Mouse (Mus musculus) hindbrain, embryonic 12.5 days (tissue): ENCODE data around the gene Hist1h2bk. TPM values are rescaled to one million over a fixed set of nuclear protein-coding genes. Genes with fewer than 3 reads are reported as not detected.
"Not testable (repeated sequence)": the region's sequence is repeated elsewhere in the genome, so short reads cannot be mapped to it uniquely, and the experiment has no call there.

Experiments
- ATAC-seq: fragments of 200-750 bp; cut with Nextera tagmentation; 2 replicates; pipeline ENCODE4 v1.8.0; 2017; ENCODE audit warnings: moderate TSS enrichment; ENCODE audit not compliant: low FRiP score
- H3K27ac ChIP-seq: fragments of 300-500 bp; sonication (generic); 2 replicates; pipeline ENCODE4 v1.5.1; 2016; ENCODE audit warnings: mild to moderate bottlenecking
- H3K27me3 ChIP-seq: fragments of 300-500 bp; sonication (generic); 2 replicates; pipeline ENCODE4 v1.6.1; 2016; ENCODE audit warnings: mild to moderate bottlenecking
- H3K36me3 ChIP-seq: fragments of 300-500 bp; sonication (generic); 2 replicates; pipeline ENCODE4 v1.6.1; 2016; ENCODE audit warnings: mild to moderate bottlenecking
- H3K4me1 ChIP-seq: fragments of 300-500 bp; sonication (generic); 2 replicates; pipeline ENCODE4 v1.6.1; 2016
- H3K4me2 ChIP-seq: fragments of 300-500 bp; sonication (generic); replicated peaks from 2 replicates; pipeline ENCODE4 v1.6.1; 2016; ENCODE audit warnings: mild to moderate bottlenecking
- H3K4me3 ChIP-seq: fragments of 300-500 bp; sonication (generic); 2 replicates; pipeline ENCODE4 v1.5.1; 2016; ENCODE audit warnings: mild to moderate bottlenecking
- H3K9ac ChIP-seq: fragments of 300-500 bp; sonication (generic); 2 replicates; pipeline ENCODE4 v1.6.1; 2016; ENCODE audit warnings: mild to moderate bottlenecking, moderate library complexity
- H3K9me3 ChIP-seq: fragments of 300-500 bp; sonication (generic); replicated peaks from 2 replicates; pipeline ENCODE4 v1.6.1; 2016; ENCODE audit warnings: mild to moderate bottlenecking
- WGBS: fragments of 180-500 bp; shearing (Covaris S2); methylation state at CpG from one replicate; pipeline ENCODE4 v1.1.7; 2016; 5-methylcytosine and 5-hydroxymethylcytosine counted together
- polyA plus RNA-seq: library from polyadenylated mRNA; unstranded; fragments of >200 nt; fragmentation: Nextera tagmentation; extraction: Ambion mirVana; gene quantifications from 2 replicates; pipeline ENCODE4 v1.2.1, GENCODE M21; 2016

The Hist1h2bk gene
- polyA plus RNA-seq, 1 experiment from 2014 or later = 9.1 TPM

DNA sequence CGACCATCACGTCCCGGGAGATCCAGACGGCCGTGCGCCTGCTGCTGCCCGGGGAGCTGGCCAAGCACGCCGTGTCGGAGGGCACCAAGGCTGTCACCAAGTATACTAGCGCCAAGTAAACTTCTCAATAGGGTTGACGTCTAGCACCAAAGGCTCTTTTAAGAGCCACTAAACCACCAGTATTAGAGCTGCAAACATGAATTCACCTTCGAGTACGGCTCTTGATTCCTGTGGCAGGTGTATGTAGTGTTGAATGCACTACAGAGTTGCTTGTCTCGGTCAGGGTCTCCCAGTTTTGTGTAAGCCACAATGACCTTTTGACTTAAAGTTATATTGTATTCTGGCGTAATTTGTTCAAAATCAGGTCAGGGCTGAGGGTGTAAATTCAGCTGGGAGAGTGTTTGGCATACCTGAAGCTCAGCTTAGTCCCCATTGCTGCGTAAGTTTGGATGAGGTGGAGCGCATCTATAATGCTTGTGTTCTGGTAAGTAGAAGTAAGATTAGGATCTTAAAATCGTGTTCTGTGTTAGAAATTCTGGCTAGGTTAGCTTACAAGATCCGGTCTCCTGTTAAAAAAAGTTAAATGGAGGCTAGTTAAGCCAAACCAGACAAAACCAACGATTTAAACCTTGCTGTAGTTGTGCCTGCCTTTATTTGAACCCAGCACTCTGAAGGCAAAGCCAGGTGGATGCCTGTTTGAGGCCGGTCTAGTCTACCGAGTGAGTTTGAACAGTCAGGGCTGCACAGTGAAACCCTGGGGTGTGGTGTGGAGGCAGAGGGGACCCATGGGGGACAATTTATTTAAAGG, 683 bp downstream of the Hist1h2bk start:
- peaks cover 26% of the 10 kb centered on the region for H3K4me1 ChIP-seq
- peak overlapping the region; percentile 34 for H3K4me3 ChIP-seq
- 2% methylated on average over 20 of the region's 23 CpGs for WGBS
- no peaks in the 10 kb centered on the region for H3K36me3 ChIP-seq
- H3K27me3 ChIP-seq = no peaks in the 10 kb centered on the region
- H3K4me2 ChIP-seq = peak overlapping the region; percentile 70
- H3K9me3 ChIP-seq = no peaks in the 10 kb centered on the region
- peak overlapping the region; percentile 76 for H3K27ac ChIP-seq
- H3K9ac ChIP-seq = peak overlapping the region; percentile 57
- ATAC-seq = peak; percentile 51

DNA sequence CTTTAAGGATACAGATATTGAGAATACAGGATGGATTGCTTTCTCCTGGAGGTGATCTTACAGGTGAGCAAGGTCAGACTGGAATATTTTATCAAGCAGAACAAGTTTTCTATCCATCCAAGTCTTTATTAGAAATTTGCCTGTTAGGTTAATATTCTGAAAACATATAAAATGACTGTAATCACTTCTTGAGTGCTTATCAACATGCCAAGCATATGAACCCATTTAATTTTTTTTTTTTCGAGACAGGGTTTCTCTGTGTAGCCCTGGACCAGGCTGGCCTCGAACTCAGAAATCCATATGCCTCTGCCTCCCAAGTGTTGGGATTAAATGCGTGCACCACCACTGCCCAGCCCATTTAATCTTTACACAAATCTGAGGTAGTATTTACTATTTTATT, 1.3 kb downstream of the Hist1h2bk start:
- Histone ChIP-seq H3K9ac (peak overlapping the region; percentile 57; the same call in 1 of the 2 replicates), H3K4me2 (peak overlapping the region; percentile 70), H3K36me3 (no peaks in the 10 kb centered on the region), H3K27ac (peak overlapping the region; percentile 76; the same call in 1 of the 2 replicates), H3K27me3 (no peaks in the 10 kb centered on the region), H3K9me3 (no peaks in the 10 kb centered on the region), H3K4me3 (peak overlapping the region; percentile 34; the same call in 1 of the 2 replicates), H3K4me1 (peaks cover 31% of the 10 kb centered on the region)
- ATAC-seq = no peak
- 63% methylated on average over 3 of the region's 3 CpGs for WGBS

DNA sequence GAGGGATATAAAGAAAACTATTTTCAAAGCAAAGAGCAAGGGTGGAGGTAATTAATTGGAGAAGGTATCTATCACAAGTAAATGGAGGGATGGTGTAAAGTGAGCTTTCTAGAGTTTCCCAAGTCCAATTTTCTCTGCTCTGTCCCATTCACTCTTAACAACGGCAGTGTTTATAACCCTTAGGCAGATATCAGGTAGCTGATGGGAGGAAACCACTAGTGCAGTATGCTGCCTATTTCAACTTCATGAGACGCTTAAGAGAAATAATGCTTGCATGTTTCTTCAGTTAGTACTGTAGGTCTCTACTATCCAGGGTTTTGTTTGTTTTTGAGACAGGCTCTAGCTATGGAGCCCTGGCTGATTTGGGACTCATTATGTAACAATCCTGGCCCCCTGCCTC, 1.7 kb downstream of the Hist1h2bk start:
- H3K9ac ChIP-seq = no peak overlapping the region
- H3K4me1 ChIP-seq = peaks cover 35% of the 10 kb centered on the region
- H3K4me2 ChIP-seq = no peak overlapping the region
- H3K27me3 ChIP-seq = no peaks in the 10 kb centered on the region
- no peak overlapping the region for H3K27ac ChIP-seq
- 78% methylated on average over 2 of the region's 2 CpGs for WGBS
- no peak for ATAC-seq
- no peaks in the 10 kb centered on the region for H3K36me3 ChIP-seq
- no peak overlapping the region for H3K4me3 ChIP-seq
- no peaks in the 10 kb centered on the region for H3K9me3 ChIP-seq

DNA sequence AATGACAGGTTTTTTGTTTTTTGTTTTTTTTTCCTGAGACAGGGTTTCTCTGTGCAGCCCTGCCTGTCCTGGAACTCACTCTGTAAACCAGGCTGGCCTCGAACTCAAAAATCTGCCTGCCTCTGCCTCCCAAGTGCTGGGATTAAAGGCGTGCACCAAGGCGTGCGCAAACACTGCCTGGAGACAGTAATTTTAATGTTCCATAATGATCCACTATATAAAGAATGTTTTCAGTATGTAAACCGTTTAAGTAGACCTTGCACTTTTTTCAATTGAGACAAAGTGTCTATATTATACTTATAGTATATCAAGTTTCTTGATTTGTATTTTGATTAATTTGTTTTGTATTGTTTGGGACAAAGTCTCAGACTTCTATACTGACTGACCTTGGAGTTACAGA, 3.7 kb downstream of the Hist1h2bk start:
- no peak overlapping the region; the same call in 1 of the 2 replicates for H3K27ac ChIP-seq
- ATAC-seq = no peak
- WGBS = 66% methylated on average over 5 of the region's 5 CpGs

DNA sequence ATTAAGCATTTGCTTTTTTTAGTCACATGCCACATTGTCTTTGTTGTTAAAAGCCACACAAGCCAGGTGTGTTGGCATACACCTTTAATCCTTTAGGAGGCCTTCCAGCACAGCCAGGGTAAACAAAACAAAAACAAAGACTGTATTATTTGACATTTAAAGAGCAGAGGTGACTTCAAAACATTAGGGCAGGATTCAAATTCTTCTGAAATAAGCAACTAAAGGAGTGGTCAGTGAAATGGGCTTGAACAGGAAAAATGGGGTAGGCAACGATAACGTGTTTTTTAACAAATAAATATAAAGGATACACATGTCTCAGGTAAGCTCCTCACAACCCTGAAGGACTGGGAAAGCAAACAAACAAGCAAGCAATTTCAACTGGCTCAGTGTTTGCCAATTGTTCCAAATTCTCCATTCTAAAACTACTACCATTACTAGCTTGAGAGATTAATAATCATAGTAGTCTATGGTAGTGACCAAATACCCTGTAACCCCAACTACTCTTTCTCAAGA, 4.3 kb downstream of the Hist1h2bk start:
- Histone ChIP-seq H3K9me3 (no peaks in the 10 kb centered on the region), H3K9ac (peak overlapping the region; percentile 60; the same call in 1 of the 2 replicates), H3K27ac (peak overlapping the region; percentile 86), H3K36me3 (no peaks in the 10 kb centered on the region), H3K4me3 (peak overlapping the region; percentile 39), H3K4me2 (peak overlapping the region; percentile 64), H3K27me3 (no peaks in the 10 kb centered on the region), H3K4me1 (peaks cover 28% of the 10 kb centered on the region)
- 7% methylated on average over 2 of the region's 2 CpGs for WGBS
- no peak for ATAC-seq

More for the DNA sequence above, 3.7 kb downstream of the Hist1h2bk start:
- no peak overlapping the region for H3K9ac ChIP-seq
- H3K27me3 ChIP-seq = no peaks in the 10 kb centered on the region
- H3K9me3 ChIP-seq = no peaks in the 10 kb centered on the region
- H3K36me3 ChIP-seq = no peaks in the 10 kb centered on the region
- peaks cover 34% of the 10 kb centered on the region for H3K4me1 ChIP-seq
- no peak overlapping the region for H3K4me3 ChIP-seq
- 0 out of 2 replicates have a peak overlapping the region, but pooled peaks have one; percentile 64 for H3K4me2 ChIP-seq

DNA sequence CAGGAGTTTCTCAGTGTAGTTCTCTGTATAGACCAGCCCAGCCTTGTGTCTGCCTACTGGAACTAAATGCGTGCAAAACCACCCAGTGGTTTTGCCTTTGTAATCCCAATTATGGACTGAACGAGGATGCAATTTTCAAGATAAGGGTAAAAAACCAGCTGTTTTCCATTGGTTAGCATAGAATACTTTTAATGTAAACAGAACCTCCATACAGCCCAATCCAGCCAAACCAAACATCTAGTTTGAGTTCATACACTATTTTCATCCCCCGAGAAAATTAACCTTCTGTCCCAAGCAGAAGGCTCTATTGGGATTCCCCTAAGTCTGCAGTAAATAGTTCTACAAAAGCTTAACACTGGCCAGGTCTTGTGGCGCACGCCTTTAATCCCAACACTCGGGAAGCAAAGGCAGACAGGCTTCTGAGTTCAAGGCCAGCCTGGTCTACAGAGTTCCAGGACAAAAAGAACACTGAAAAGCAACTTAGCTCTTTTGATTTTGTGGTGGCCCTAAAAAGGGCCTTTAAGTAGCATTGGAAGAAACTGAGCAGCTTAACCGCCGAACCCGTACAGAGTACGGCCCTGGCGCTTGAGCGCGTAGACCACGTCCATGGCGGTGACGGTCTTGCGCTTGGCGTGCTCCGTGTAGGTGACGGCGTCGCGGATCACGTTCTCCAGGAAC, 4.9 kb downstream of the Hist1h2bk start:
- H3K27me3 ChIP-seq = no peaks in the 10 kb centered on the region
- ATAC-seq = no peak; the same call in 1 of the 2 replicates
- peak overlapping the region; percentile 60 for H3K9ac ChIP-seq
- H3K27ac ChIP-seq = peak overlapping the region; percentile 86
- H3K4me3 ChIP-seq = peak overlapping the region; percentile 39
- no peaks in the 10 kb centered on the region for H3K9me3 ChIP-seq
- no peaks in the 10 kb centered on the region for H3K36me3 ChIP-seq
- under 1% methylated on average over 24 of the region's 24 CpGs for WGBS
- peak overlapping the region; percentile 64 for H3K4me2 ChIP-seq
- H3K4me1 ChIP-seq = peaks cover 28% of the 10 kb centered on the region

DNA sequence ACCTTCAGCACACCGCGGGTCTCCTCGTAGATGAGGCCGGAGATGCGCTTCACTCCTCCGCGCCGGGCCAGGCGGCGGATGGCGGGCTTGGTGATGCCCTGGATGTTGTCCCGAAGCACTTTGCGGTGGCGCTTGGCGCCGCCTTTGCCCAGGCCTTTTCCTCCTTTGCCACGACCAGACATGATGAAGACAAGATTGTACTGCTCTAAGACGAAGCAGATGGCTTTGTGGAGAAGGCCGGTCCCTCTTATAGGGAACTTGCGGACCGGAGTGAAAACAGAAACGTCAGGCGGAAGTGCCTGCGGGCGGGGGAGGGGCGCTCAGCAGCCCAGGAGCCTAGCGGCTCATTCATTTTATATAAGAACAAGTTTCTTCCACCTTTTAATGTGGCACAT, 5.5 kb downstream of the Hist1h2bk start, which contains the start of gene Hist1h4i:
TSS of gene Hist1h4i (minus strand) at position 221 of the 395 bp plus-strand sequence.
- H3K4me2 ChIP-seq = peak within 1 kb of the TSS; percentile 64
- H3K27me3 ChIP-seq, H3K9me3 ChIP-seq, H3K36me3 ChIP-seq: not testable (repeated sequence)
- ATAC-seq = peak; percentile 61
- H3K4me1 ChIP-seq = peaks cover 28% of the 10 kb centered on the region
- peak within 1 kb of the TSS; percentile 39 for H3K4me3 ChIP-seq
- H3K27ac ChIP-seq = peak within 1 kb of the TSS; percentile 86
- peak within 1 kb of the TSS; percentile 65 for H3K9ac ChIP-seq
- WGBS = 1% methylated on average over 23 of the region's 27 CpGs

DNA sequence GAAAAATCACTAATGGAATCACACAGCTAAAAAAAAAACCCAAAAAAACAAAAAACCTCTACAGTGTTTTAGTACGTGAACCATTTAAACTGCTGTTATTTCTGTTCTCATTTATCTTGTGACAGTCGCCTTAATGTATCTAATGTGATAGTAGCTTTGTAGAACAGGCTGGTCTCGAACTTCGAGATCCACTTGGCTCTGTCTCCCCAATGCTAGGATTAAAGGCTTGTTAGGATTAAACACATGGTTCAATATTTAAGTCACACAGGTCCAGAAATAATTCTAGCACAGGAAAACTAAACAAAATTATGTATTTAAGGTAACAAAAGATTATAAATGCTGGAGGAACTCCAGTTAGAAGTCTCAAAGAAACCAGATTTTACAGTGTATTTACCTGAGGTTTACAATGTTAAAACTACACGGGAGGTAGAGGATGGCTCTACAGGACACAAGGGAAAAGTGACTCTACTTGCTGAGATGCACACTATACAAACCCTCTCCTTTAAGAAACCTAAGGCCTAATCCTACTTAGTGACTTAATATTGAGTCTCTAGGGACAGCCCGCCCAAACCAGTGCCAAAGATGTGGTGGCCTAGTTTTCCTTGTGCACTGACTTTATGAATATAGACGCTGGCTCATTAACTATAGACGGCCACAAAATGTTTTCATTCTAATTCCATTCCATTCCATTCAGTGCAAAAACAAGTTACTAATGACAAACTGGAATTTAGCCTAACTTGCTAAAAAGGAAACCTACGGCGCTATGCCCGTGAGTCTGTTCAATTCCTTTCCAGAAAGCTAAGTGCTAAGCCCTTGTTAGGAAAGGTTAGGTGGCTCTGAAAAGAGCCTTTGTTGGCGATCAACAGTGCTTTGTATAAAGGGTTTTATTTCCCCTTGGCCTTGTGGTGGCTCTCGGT, 6.2 kb downstream of the Hist1h2bk start:
- no peak for ATAC-seq
- H3K9me3 ChIP-seq = no peaks in the 10 kb centered on the region
- peaks cover 20% of the 10 kb centered on the region for H3K4me1 ChIP-seq
- no peaks in the 10 kb centered on the region for H3K36me3 ChIP-seq
- H3K9ac ChIP-seq = peak overlapping the region; percentile 65
- no peaks in the 10 kb centered on the region for H3K27me3 ChIP-seq
- peak overlapping the region; percentile 86 for H3K27ac ChIP-seq
- peak overlapping the region; percentile 35 for H3K4me3 ChIP-seq
- peak overlapping the region; percentile 64 for H3K4me2 ChIP-seq
- 3% methylated on average over 13 of the region's 13 CpGs for WGBS

DNA sequence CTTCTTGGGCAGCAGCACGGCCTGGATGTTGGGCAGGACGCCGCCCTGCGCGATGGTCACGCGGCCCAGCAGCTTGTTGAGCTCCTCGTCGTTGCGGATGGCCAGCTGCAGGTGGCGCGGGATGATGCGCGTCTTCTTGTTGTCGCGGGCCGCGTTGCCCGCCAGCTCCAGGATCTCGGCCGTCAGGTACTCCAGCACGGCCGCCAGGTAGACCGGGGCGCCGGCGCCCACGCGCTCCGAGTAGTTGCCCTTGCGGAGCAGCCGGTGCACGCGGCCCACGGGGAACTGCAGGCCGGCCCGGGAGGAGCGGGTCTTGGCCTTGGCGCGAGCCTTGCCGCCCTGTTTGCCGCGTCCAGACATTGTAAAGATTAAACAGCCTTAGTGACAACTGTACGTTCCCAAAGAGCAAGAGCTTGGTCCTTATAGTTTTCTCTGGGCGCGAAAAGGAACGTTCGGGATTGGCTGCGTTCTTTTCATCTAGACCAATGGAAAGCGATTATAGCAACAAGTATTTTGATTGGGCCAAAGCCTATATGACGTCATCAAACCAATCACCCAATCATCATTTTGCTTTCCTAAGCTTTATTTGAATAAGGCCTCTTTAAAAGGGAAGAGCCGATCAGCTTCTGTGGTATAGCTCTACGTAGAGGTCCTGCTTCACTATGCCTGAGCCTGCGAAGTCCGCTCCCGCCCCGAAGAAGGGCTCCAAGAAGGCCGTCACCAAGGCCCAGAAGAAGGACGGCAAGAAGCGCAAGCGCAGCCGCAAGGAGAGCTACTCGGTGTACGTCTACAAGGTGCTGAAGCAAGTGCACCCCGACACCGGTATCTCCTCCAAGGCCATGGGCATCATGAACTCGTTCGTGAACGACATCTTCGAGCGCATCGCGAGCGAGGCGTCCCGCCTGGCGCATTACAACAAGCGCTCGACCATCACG, 7.2 kb downstream of the Hist1h2bk start, which contains the start of the genes Hist1h2ag and Hist1h2bj:
TSS of gene Hist1h2ag (minus strand) at position 377 of the 935 bp plus-strand sequence.
TSS of gene Hist1h2bj (plus strand) at position 647 of the 935 bp plus-strand sequence.
- H3K9ac ChIP-seq = peak within 1 kb of the TSS; percentile 65
- H3K4me2 ChIP-seq = peak within 1 kb of the TSS; percentile 64
- peak within 1 kb of the TSS; percentile 86 for H3K27ac ChIP-seq
- H3K4me1 ChIP-seq = peaks cover 20% of the 10 kb centered on the region
- not testable (repeated sequence) for H3K27me3 ChIP-seq, H3K9me3 ChIP-seq, H3K36me3 ChIP-seq
- H3K4me3 ChIP-seq = peak within 1 kb of the TSS; percentile 35
- ATAC-seq = peak; percentile 95
- WGBS = 0% methylated on average over 44 of the region's 80 CpGs

DNA sequence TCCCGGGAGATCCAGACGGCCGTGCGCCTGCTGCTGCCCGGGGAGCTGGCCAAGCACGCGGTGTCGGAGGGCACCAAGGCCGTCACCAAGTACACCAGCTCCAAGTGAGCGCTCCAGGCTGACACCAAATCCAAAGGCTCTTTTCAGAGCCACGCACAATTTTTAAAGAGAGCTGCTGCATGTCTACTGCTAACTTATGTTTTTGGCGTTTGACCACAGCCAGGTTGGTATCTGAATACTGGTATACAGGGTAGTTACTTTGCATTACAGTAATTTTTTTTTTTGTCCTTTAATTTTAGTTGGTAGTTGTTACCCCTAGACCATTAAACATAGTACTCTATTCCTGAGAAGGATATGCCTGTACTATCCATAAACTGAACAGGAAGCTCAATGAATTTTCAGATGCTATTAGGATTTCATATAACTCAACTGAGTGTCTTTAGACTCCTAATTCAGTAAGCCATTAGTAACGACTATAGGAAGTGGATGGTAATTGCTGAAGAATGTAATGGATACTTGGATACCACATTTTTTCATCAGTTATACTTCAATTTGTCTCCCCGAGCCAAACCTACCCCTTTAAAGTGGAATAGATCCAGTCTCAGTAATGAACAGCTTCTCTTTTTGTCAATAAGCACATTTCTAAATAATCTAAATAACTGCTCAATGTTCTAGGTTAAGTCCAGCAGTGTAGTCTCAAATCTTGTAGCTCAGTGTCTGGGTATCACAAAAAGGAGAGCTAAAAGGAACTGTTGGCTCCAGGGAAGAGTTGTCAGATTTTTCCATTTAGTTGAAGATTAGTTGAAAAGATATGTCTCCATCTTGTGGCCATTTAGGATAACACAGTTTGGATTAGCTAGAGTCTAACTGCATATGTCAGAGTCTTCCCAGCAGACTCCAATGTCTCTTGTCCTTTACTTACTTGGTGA, 8.1 kb downstream of the Hist1h2bk start:
- no peaks in the 10 kb centered on the region for H3K36me3 ChIP-seq

More for the DNA sequence above, 8.1 kb downstream of the Hist1h2bk start:
- peak; percentile 18 for ATAC-seq
- H3K9ac ChIP-seq = peak overlapping the region; percentile 49
- peaks cover 20% of the 10 kb centered on the region for H3K4me1 ChIP-seq
- H3K27me3 ChIP-seq = no peaks in the 10 kb centered on the region
- peak overlapping the region; percentile 85 for H3K27ac ChIP-seq
- WGBS = 1% methylated on average over 10 of the region's 14 CpGs
- H3K4me3 ChIP-seq = peak overlapping the region; percentile 35
- H3K9me3 ChIP-seq = no peaks in the 10 kb centered on the region
- H3K4me2 ChIP-seq = peak overlapping the region; percentile 61
